In the genomic region with DNA sequence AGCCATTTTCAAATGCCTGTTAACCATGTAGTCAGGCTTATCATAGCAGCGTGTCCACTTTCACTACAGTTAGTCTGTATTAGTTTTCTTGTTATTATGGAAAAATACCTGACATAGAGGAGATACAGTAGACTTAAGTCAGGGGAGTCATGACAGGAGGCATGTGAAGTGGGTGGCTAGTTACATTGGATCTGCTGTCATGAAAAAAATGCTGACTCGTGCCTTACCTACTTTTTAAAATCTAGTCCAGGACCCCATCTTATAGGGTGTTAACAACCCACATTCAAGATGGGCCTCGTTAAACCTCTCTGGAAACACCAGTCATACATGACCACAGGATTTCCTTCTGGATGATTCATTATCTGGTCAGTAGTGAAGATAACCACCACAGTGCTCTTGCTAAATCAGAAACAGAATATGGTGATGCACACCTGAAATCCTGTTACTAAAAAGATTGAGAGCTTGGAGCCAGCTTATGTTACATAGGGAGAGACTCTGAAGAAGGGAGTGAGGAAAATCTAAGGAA, we compare ENCODE assay signal across 21 mouse cellular contexts.
"Had no signal": no experiment of that assay in that cellular context is flagged by ENCODE, and none has a peak within 500 bp of the region (broad histone marks: within the 10 kb centered on the region; RNA-seq: fewer than 3 reads in every experiment).

No protein-coding gene starts in this region.

- H3K27me3 ChIP-seq: lung, embryonic 15.5 days; midbrain, embryonic 12.5 days; neural tube, embryonic 13.5 days; neural tube, embryonic 15.5 days had no signal

- H3K4me3 ChIP-seq: lung, embryonic 15.5 days; midbrain, embryonic 10.5 days; midbrain, embryonic 12.5 days; myocyte; neural tube, embryonic 13.5 days; neural tube, embryonic 15.5 days had no signal

- H3K9ac ChIP-seq: lung, embryonic 15.5 days; midbrain, embryonic 12.5 days; neural tube, embryonic 13.5 days; neural tube, embryonic 15.5 days had no signal

- H3K9me3 ChIP-seq: lung, embryonic 15.5 days; midbrain, embryonic 10.5 days; midbrain, embryonic 12.5 days; neural tube, embryonic 13.5 days; neural tube, embryonic 15.5 days had no signal

- H3K27ac ChIP-seq: lung, embryonic 15.5 days; macrophage; midbrain, embryonic 10.5 days; midbrain, embryonic 12.5 days; neural tube, embryonic 13.5 days; neural tube, embryonic 15.5 days had no signal

- ATAC-seq: lung, postnatal 0 days; midbrain, embryonic 16.5 days had no signal

- H3K4me1 ChIP-seq: lung, embryonic 15.5 days; midbrain, embryonic 10.5 days; midbrain, embryonic 12.5 days; neural tube, embryonic 13.5 days; neural tube, embryonic 15.5 days had no signal

- H3K4me2 ChIP-seq: lung, embryonic 15.5 days; midbrain, embryonic 12.5 days; neural tube, embryonic 13.5 days; neural tube, embryonic 15.5 days had no signal

- DNase-seq: lung, adult 2 months; lung, postnatal 14 days; lung, postnatal 36 days; midbrain, embryonic 14.5 days; retina, postnatal 1 day; right cerebral cortex, adult 18-20 months; right cerebral cortex, postnatal 25 days; right cerebral cortex, postnatal 4 days; spleen, adult 18-20 months; thymus, adult 2 months; thymus, postnatal 25 days; thymus, postnatal 4 days had no signal
